Mouse (Mus musculus): ENCODE measurements around the gene Macrod1. TPM values are rescaled to one million over a fixed set of nuclear protein-coding genes. Genes with fewer than 3 reads are reported as not detected.

The Macrod1 gene
- polyA plus RNA-seq, 1 experiment, result 29.9 TPM

GRCm38 (mm10) chr19:7142207-7142915 is 85.8 kb downstream of the Macrod1 start:
- no peak for DNase-seq (ENCODE audit: low read depth)

- no peak for DNase-seq (ENCODE audit: low read depth)
Measured at GRCm38 (mm10) chr19:7143854-7144253, 87.2 kb downstream of the Macrod1 start.

- DNase-seq (ENCODE audit: low read depth), result no peak
Measured at GRCm38 (mm10) chr19:7144458-7144857, 87.8 kb downstream of the Macrod1 start.

- no peak for DNase-seq (ENCODE audit: low read depth)
Measured at GRCm38 (mm10) chr19:7146376-7146775, 89.8 kb downstream of the Macrod1 start.

GRCm38 (mm10) chr19:7148096-7148495 is 91.5 kb downstream of the Macrod1 start:
- DNase-seq (ENCODE audit: low read depth), result no peak

- no peak for DNase-seq (ENCODE audit: low read depth)
Measured at GRCm38 (mm10) chr19:7148541-7149085, 92.0 kb downstream of the Macrod1 start.

GRCm38 (mm10) chr19:7149158-7149685 is 92.6 kb downstream of the Macrod1 start:
- DNase-seq (ENCODE audit: low read depth), result no peak

- DNase-seq (ENCODE audit: low read depth), result no peak
Measured at GRCm38 (mm10) chr19:7151300-7151926, 94.8 kb downstream of the Macrod1 start.

GRCm38 (mm10) chr19:7151927-7152653 is 95.5 kb downstream of the Macrod1 start:
- DNase-seq (ENCODE audit: low read depth), result no peak

- DNase-seq (ENCODE audit: low read depth), result peak; percentile 37
Measured at GRCm38 (mm10) chr19:7153232-7153631, 96.6 kb downstream of the Macrod1 start.

GRCm38 (mm10) chr19:7155196-7155595 is 98.6 kb downstream of the Macrod1 start:
- DNase-seq (ENCODE audit: low read depth), result no peak

- no peak for DNase-seq (ENCODE audit: low read depth)
Measured at GRCm38 (mm10) chr19:7157734-7158133, 101.1 kb downstream of the Macrod1 start.

GRCm38 (mm10) chr19:7160151-7160906 is 103.7 kb downstream of the Macrod1 start:
- no peak for DNase-seq (ENCODE audit: low read depth)

- DNase-seq (ENCODE audit: low read depth), result no peak
Measured at GRCm38 (mm10) chr19:7161064-7161463, 104.5 kb downstream of the Macrod1 start.

GRCm38 (mm10) chr19:7164238-7164637 is 107.6 kb downstream of the Macrod1 start:
- no peak for DNase-seq (ENCODE audit: low read depth)

- DNase-seq (ENCODE audit: low read depth), result no peak
Measured at GRCm38 (mm10) chr19:7164820-7165323, 108.3 kb downstream of the Macrod1 start.

- DNase-seq (ENCODE audit: low read depth), result no peak
Measured at GRCm38 (mm10) chr19:7165509-7166199, 109.0 kb downstream of the Macrod1 start.

GRCm38 (mm10) chr19:7166200-7166711 is 109.6 kb downstream of the Macrod1 start:
- no peak for DNase-seq (ENCODE audit: low read depth)

- no peak for DNase-seq (ENCODE audit: low read depth)
Measured at GRCm38 (mm10) chr19:7166767-7167166, 110.2 kb downstream of the Macrod1 start.

- DNase-seq (ENCODE audit: low read depth), result no peak
Measured at GRCm38 (mm10) chr19:7168423-7168822, 111.8 kb downstream of the Macrod1 start.
